Mouse (Mus musculus) forebrain, embryonic 10.5 days (tissue): Measurements from ENCODE around the gene Asap3. TPM values are rescaled to one million over a fixed set of nuclear protein-coding genes. Genes with fewer than 3 reads are reported as not detected.

Experiments used
- DNase-seq: peaks from one replicate; pipeline ENCODE4 v3.0.0-alpha.2; 2017; ENCODE audit warnings: low spot score; ENCODE audit errors: extremely low spot score
- H3K27ac ChIP-seq: fragments of 300-500 bp; sonication (generic); 2 replicates; pipeline ENCODE4 v1.5.1; 2016; ENCODE audit warnings: mild to moderate bottlenecking
- H3K27me3 ChIP-seq: fragments of 300-500 bp; sonication (generic); 2 replicates; pipeline ENCODE4 v1.6.1; 2016; ENCODE audit warnings: mild to moderate bottlenecking; ENCODE audit not compliant: poor library complexity, severe bottlenecking
- H3K36me3 ChIP-seq: fragments of 300-500 bp; sonication (generic); replicated peaks from 2 replicates; pipeline ENCODE4 v1.6.1; 2016; ENCODE audit warnings: mild to moderate bottlenecking, moderate library complexity
- H3K4me1 ChIP-seq: fragments of 300-500 bp; sonication (generic); 2 replicates; pipeline ENCODE4 v1.6.1; 2016
- H3K4me3 ChIP-seq: fragments of 300-500 bp; sonication (generic); 2 replicates; pipeline ENCODE4 v1.5.1; 2016; ENCODE audit warnings: mild to moderate bottlenecking, moderate library complexity
- H3K9me3 ChIP-seq: fragments of 300-500 bp; sonication (generic); 2 replicates; pipeline ENCODE4 v1.6.1; 2016; ENCODE audit warnings: mild to moderate bottlenecking, moderate library complexity
- WGBS: fragments of 180-500 bp; shearing (Covaris S2); methylation state at CpG from one replicate; pipeline ENCODE4 v1.1.7; 2016; 5-methylcytosine and 5-hydroxymethylcytosine counted together
- polyA plus RNA-seq: library from polyadenylated mRNA; unstranded; fragments of >200 nt; fragmentation: Nextera tagmentation; extraction: Ambion mirVana; gene quantifications from 2 replicates; pipeline ENCODE4 v1.2.1, GENCODE M21; 2016

Gene Asap3
- polyA plus RNA-seq, 1 experiment from 2014 or later: 4.7 TPM

DNA sequence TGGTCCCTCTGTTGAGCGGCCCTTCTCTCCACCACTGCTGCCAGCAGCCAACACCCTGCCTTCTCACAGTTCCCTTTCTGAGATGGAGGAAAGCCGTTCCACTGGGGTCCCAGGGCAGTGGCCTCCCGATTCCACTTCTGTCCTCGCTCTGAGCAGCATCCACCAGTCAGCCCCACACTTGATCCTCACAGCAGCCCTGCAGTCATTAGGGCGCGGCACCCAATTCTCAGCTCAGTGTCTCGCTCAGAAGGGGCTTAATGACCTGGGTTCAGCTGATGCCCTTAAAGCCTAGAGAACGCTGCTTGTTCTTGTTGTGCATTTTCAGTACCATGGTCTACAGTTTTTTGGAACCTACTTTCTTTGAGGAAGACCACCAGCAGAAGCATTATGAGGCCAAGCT, 74.9 kb downstream of the Asap3 start:
- Histone ChIP-seq H3K4me1 (peaks cover 44% of the 10 kb centered on the region), H3K36me3 (no peaks in the 10 kb centered on the region), H3K9me3 (no peaks in the 10 kb centered on the region), H3K27me3 (no peaks in the 10 kb centered on the region), H3K27ac (peak overlapping the region; percentile 68), H3K4me3 (no peak overlapping the region)
- no peak for DNase-seq
- 85% methylated on average over 8 of the region's 8 CpGs for WGBS

GRCm38 (mm10) chr4:136281611-136282010, 75.4 kb downstream of the Asap3 start:
- H3K4me3 ChIP-seq: no peak overlapping the region
- peak overlapping the region; percentile 68 for H3K27ac ChIP-seq
- no peaks in the 10 kb centered on the region for H3K9me3 ChIP-seq
- H3K36me3 ChIP-seq: no peaks in the 10 kb centered on the region
- H3K4me1 ChIP-seq: peaks cover 49% of the 10 kb centered on the region
- no peak for DNase-seq
- WGBS: 59% methylated on average over 9 of the region's 9 CpGs
- no peaks in the 10 kb centered on the region for H3K27me3 ChIP-seq

GRCm38 (mm10) chr4:136282621-136283480, 76.7 kb downstream of the Asap3 start:
- Histone ChIP-seq H3K36me3 (peaks cover 7% of the 10 kb centered on the region), H3K27ac (peak overlapping the region; percentile 91), H3K27me3 (peaks cover under 1% of the 10 kb centered on the region; the same call in 1 of the 2 replicates), H3K4me3 (peak overlapping the region; percentile 35), H3K9me3 (peaks cover 1% of the 10 kb centered on the region; the same call in 1 of the 2 replicates), H3K4me1 (peaks cover 61% of the 10 kb centered on the region)
- peak; percentile 67 for DNase-seq
- WGBS: 11% methylated on average over 10 of the region's 10 CpGs

GRCm38 (mm10) chr4:136283783-136284182, 77.6 kb downstream of the Asap3 start:
- peaks cover 61% of the 10 kb centered on the region for H3K4me1 ChIP-seq

GRCm38 (mm10) chr4:136284455-136284854, 78.3 kb downstream of the Asap3 start, which contains the start of gene Zfp46:
Zfp46 (plus strand) TSS chr4:136284683.
- peaks cover 61% of the 10 kb centered on the region for H3K4me1 ChIP-seq
- peak within 1 kb of the TSS; percentile 68 for H3K4me3 ChIP-seq
- peaks cover 16% of the 10 kb centered on the region for H3K27me3 ChIP-seq
- no peak for DNase-seq
- H3K36me3 ChIP-seq: peaks cover 23% of the 10 kb centered on the region
- 42% methylated on average over 5 of the region's 5 CpGs for WGBS
- peak within 1 kb of the TSS; percentile 91 for H3K27ac ChIP-seq
- H3K9me3 ChIP-seq: peaks cover 14% of the 10 kb centered on the region

More at GRCm38 (mm10) chr4:136283783-136284182, 77.6 kb downstream of the Asap3 start:
- Histone ChIP-seq H3K27ac (peak overlapping the region; percentile 91), H3K4me3 (0 out of 2 replicates have a peak overlapping the region, but pooled peaks have one; percentile 3), H3K9me3 (peaks cover 10% of the 10 kb centered on the region), H3K36me3 (peaks cover 16% of the 10 kb centered on the region), H3K27me3 (peaks cover 10% of the 10 kb centered on the region)
- WGBS: 14% methylated on average over 2 of the region's 2 CpGs
- no peak for DNase-seq

GRCm38 (mm10) chr4:136284891-136285290, 78.7 kb downstream of the Asap3 start:
- Histone ChIP-seq H3K9me3 (peaks cover 14% of the 10 kb centered on the region), H3K4me3 (peak overlapping the region; percentile 68), H3K27me3 (peaks cover 21% of the 10 kb centered on the region), H3K27ac (peak overlapping the region; percentile 91), H3K36me3 (peaks cover 27% of the 10 kb centered on the region), H3K4me1 (peaks cover 65% of the 10 kb centered on the region)
- DNase-seq: no peak
- WGBS: 33% methylated on average over 6 of the region's 6 CpGs

DNA sequence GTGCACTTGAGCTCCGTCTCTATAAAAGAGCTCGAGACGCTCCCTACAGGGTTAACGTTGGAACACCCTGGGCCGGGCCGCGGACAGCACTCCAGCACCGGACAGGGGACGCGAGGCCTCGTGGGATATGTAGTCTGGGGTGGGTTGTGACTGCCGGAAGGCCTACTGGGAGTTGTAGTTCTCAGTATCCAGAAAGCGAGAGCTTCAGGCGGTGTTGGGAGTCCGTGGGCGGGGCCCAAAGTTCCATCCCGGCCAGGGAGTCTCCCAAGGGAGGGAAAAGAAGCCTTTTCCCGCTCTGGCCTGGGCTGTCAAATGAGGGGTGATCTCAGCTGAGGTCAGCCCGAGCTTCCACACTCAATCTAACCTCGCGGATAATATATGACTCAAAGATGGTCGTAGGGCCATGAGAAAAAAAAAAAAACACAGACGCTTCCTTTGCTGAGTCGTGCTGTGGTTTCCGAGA, 79.2 kb downstream of the Asap3 start:
- WGBS: under 1% methylated on average over 25 of the region's 25 CpGs
- Histone ChIP-seq H3K27ac (peak overlapping the region; percentile 91), H3K36me3 (peaks cover 32% of the 10 kb centered on the region), H3K9me3 (peaks cover 15% of the 10 kb centered on the region), H3K27me3 (peaks cover 26% of the 10 kb centered on the region), H3K4me3 (peak overlapping the region; percentile 68), H3K4me1 (peaks cover 70% of the 10 kb centered on the region)
- peak; percentile 93 for DNase-seq

GRCm38 (mm10) chr4:136285811-136286371, 79.7 kb downstream of the Asap3 start:
- H3K27ac ChIP-seq: peak overlapping the region; percentile 91
- WGBS: 1% methylated on average over 29 of the region's 29 CpGs
- peaks cover 75% of the 10 kb centered on the region for H3K4me1 ChIP-seq
- peaks cover 31% of the 10 kb centered on the region for H3K27me3 ChIP-seq
- peak; percentile 94 for DNase-seq
- peaks cover 19% of the 10 kb centered on the region for H3K9me3 ChIP-seq
- H3K4me3 ChIP-seq: peak overlapping the region; percentile 68
- H3K36me3 ChIP-seq: peaks cover 37% of the 10 kb centered on the region

DNA sequence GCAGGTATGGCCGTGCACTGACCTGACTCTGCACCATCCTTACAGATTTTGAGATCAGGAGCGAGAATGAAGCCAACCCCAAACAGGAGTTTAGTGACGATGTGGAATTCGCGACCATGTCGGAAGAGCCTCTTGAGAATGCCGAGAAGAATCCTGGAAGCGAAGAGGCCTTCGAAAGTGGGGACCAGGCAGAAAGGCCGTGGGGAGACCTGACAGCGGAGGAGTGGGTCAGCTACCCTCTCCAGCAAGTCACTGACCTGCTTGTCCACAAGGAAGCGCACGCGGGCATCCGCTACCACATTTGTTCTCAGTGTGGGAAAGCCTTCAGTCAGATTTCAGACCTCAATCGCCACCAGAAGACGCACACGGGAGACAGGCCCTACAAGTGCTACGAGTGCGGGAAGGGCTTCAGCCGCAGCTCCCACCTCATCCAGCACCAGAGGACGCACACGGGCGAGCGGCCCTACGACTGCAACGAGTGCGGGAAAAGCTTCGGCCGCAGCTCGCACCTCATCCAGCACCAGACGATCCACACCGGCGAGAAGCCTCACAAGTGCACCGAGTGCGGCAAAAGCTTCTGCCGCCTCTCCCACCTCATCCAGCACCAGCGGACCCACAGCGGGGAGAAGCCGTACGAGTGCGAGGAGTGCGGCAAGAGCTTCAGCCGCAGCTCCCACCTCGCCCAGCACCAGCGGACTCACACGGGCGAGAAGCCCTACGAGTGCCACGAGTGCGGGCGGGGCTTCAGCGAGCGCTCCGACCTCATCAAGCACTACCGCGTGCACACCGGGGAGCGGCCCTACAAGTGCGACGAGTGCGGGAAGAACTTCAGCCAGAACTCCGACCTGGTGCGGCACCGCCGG, 84.0 kb downstream of the Asap3 start:
- peaks cover 77% of the 10 kb centered on the region for H3K36me3 ChIP-seq
- H3K4me1 ChIP-seq: peaks cover 42% of the 10 kb centered on the region
- H3K27me3 ChIP-seq: peaks cover 42% of the 10 kb centered on the region
- H3K9me3 ChIP-seq: peaks cover 19% of the 10 kb centered on the region
- peak; percentile 28 for DNase-seq
- H3K4me3 ChIP-seq: peak overlapping the region; percentile 31
- 24% methylated on average over 66 of the region's 66 CpGs for WGBS
- peak overlapping the region; percentile 37; the same call in 1 of the 2 replicates for H3K27ac ChIP-seq

DNA sequence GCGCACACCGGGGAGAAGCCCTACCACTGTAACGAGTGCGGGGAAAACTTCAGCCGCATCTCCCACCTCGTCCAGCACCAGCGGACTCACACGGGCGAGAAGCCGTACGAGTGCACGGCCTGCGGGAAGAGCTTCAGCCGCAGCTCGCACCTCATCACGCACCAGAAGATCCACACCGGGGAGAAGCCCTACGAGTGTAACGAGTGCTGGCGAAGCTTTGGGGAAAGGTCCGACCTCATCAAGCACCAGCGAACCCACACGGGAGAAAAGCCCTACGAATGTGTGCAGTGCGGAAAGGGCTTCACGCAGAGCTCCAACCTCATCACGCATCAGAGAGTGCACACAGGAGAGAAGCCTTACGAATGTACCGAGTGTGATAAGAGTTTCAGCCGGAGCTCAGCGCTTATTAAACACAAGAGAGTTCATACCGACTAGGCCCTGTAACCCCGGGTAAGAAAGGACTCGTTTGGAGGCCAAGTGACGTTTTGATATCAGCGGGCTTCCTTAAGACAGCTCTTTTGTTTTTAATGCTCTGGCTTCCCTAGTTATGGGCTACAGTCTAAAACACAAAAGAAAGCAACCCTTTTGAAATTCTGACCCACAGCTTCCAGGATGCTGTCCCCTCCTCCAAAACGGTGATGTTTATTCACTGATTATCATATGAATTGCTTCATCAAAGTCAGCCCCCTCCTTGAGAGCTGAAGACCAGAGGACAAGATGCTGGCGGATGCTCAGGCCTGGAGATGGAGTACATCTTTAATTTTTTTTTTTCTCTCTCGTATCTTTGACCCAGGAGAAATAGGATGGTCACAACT, 84.8 kb downstream of the Asap3 start:
- 43% methylated on average over 39 of the region's 39 CpGs for WGBS
- Histone ChIP-seq H3K36me3 (peaks cover 80% of the 10 kb centered on the region), H3K9me3 (peaks cover 19% of the 10 kb centered on the region), H3K27ac (peak overlapping the region; percentile 37; the same call in 1 of the 2 replicates), H3K4me1 (peaks cover 39% of the 10 kb centered on the region), H3K4me3 (peak overlapping the region; percentile 31), H3K27me3 (peaks cover 42% of the 10 kb centered on the region)
- DNase-seq: peak; percentile 26

DNA sequence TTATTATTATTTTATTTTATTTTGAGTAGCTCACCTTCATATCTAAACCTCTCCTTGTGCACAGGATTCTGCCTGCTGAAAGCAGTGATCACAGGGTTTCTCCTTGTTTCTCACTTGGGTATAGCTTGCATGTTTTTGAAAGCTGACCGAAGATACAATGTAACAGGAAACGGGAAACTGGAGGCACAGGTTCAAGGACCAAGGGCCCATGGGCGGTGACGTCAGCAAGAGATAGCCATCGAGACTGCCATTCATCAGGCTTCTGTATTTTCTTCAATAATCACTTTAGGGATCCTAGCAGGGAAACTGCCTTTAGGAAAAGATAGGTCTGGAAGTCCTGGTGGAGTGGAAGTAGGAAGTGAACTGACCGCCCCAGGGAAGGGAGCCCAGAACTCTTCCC, 85.5 kb downstream of the Asap3 start:
- 93% methylated on average over 6 of the region's 6 CpGs for WGBS

More for the DNA sequence above, 85.5 kb downstream of the Asap3 start:
- Histone ChIP-seq H3K27ac (no peak overlapping the region), H3K36me3 (peaks cover 80% of the 10 kb centered on the region), H3K9me3 (peaks cover 19% of the 10 kb centered on the region), H3K4me1 (peaks cover 33% of the 10 kb centered on the region), H3K4me3 (no peak overlapping the region), H3K27me3 (peaks cover 42% of the 10 kb centered on the region)
- no peak for DNase-seq
